Mouse (Mus musculus): ENCODE measurements around the gene Lhfpl2. TPM values are rescaled to one million over a fixed set of nuclear protein-coding genes. Genes with fewer than 3 reads are reported as not detected.

Lhfpl2 gene
- polyA plus RNA-seq, 1 experiment from 2014 or later: 24.7 TPM

DNA sequence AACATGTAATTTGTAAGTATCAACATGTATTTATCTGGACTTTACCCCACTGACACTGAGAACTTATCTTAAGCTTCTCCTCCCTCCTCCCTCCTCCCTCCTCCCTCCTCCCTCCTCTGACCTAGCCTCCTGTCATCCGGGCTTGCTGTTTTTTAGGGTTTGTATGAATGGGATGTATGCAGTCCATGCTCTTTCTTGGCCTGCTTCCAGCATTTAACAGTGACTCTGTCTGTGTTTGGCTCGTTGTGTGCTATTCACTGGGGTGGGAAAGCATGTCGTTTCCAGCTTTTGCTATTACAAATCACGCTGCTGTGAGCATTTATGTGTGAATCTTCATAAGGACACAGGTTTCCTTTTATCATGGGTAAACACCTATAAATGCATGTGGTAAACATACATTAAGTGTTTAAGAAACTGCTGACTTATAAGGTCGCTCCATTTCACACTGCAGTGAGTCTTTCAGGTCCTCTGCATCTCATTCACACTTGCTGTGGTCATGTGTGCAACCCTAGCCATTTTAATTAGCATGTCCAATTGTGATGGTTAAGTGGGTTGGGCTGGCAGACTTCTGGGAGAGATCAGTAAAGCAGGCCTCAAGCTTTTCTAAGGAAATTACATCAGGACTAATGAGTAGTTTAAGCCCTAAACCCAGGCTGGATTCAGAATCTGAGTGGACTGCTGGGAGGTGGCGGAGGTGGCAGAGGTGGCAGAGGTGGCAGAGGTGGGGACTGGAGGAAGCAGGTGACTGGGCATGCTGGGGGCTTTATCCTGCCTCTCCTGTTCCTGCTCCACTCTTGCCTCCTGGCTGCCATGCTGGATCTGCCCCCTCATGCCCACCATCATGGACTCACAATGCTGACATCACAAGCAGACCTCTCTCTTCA is 153.9 kb downstream of the Lhfpl2 start:
- ATAC-seq (replicated peaks; ENCODE audit: low FRiP score): peak; percentile 85
- H3K27ac ChIP-seq (ENCODE audit: low read depth, low read length): peak overlapping the region; percentile 43; the same call in 1 of the 2 replicates
- WGBS: 47% methylated on average over 6 of the region's 6 CpGs

DNA sequence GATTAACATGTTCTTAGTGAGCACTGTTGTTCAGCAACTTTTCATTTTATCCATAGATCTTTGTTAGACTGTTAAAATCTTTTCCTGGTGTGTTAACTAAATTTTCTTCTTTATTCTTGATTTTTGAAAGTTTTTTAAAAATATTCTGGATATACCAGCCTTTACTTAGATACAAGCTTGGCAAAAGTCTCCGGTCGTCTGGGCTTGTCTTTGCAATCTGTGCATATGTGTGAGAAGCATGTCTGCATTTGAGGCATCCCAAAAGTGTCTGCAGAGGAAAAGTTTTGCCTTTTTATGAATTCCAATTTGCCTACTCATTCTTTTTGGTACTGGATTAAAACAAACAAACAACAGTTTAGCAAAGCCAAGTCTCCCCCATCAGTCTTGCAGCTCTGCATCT is 154.6 kb downstream of the Lhfpl2 start:
- ATAC-seq (replicated peaks; ENCODE audit: low FRiP score): no peak

More for the DNA sequence above, 153.9 kb downstream of the Lhfpl2 start:
- Histone ChIP-seq H3K4me1 (replicated peaks; ENCODE audit: control insufficient read depth, insufficient read depth, low read length) (no peaks in the 10 kb centered on the region), H3K36me3 (ENCODE audit: control insufficient read depth, insufficient read depth, low read length) (no peaks in the 10 kb centered on the region; the same call in 1 of the 2 replicates), H3K9ac (ENCODE audit: low read length) (no peak overlapping the region), H3K4me3 (ENCODE audit: low read depth, low read length) (no peak overlapping the region), H3K27me3 (ENCODE audit: control insufficient read depth, insufficient read depth, low read length) (no peaks in the 10 kb centered on the region), H3K9me3 (ENCODE audit: control insufficient read depth, low read length) (no peaks in the 10 kb centered on the region; the same call in 1 of the 2 replicates), H3K4me2 (ENCODE audit: low read depth, low read length, severe bottlenecking) (no peak overlapping the region)
- no peak for DNase-seq (ENCODE audit: low spot score)

DNA sequence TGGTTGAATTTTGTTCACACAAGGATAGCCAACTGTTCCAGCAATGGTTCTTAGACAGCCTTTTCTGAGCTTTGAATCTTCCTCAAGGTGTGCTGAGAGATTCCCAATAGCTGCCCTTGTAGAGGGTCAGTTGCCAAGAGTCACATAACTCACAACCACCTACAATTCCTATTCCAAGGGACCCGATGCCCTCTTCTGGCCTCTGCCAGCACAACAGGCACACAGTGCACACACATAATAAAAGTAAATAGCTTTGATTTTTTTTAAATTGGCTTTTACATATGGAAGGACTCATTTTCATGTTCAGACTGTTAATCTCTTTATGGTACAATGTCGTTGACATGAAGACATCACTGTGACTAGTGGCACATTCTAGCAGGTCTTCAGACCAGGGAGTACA is 155.1 kb downstream of the Lhfpl2 start:
- H3K27ac ChIP-seq (ENCODE audit: low read depth, low read length): no peak overlapping the region
- no peak overlapping the region for H3K4me2 ChIP-seq (ENCODE audit: low read depth, low read length, severe bottlenecking)
- H3K4me1 ChIP-seq (replicated peaks; ENCODE audit: control insufficient read depth, insufficient read depth, low read length): no peaks in the 10 kb centered on the region
- H3K4me3 ChIP-seq (ENCODE audit: low read depth, low read length): no peak overlapping the region
- WGBS: 83% methylated on average over 2 of the region's 2 CpGs
- H3K9me3 ChIP-seq (ENCODE audit: control insufficient read depth, low read length): no peaks in the 10 kb centered on the region; the same call in 1 of the 2 replicates
- H3K36me3 ChIP-seq (ENCODE audit: control insufficient read depth, insufficient read depth, low read length): no peaks in the 10 kb centered on the region; the same call in 1 of the 2 replicates
- no peak overlapping the region for H3K9ac ChIP-seq (ENCODE audit: low read length)
- ATAC-seq (replicated peaks; ENCODE audit: low FRiP score) (no peak), DNase-seq (ENCODE audit: low spot score) (no peak)
- no peaks in the 10 kb centered on the region for H3K27me3 ChIP-seq (ENCODE audit: control insufficient read depth, insufficient read depth, low read length)

More for the DNA sequence above, 154.6 kb downstream of the Lhfpl2 start:
- H3K4me1 ChIP-seq (replicated peaks; ENCODE audit: control insufficient read depth, insufficient read depth, low read length): no peaks in the 10 kb centered on the region
- WGBS: 95% methylated on average over 2 of the region's 2 CpGs
- DNase-seq (ENCODE audit: low spot score): no peak
- H3K4me3 ChIP-seq (ENCODE audit: low read depth, low read length): no peak overlapping the region
- H3K27me3 ChIP-seq (ENCODE audit: control insufficient read depth, insufficient read depth, low read length): no peaks in the 10 kb centered on the region
- no peak overlapping the region for H3K4me2 ChIP-seq (ENCODE audit: low read depth, low read length, severe bottlenecking)
- no peaks in the 10 kb centered on the region; the same call in 1 of the 2 replicates for H3K9me3 ChIP-seq (ENCODE audit: control insufficient read depth, low read length)
- no peaks in the 10 kb centered on the region; the same call in 1 of the 2 replicates for H3K36me3 ChIP-seq (ENCODE audit: control insufficient read depth, insufficient read depth, low read length)
- H3K27ac ChIP-seq (ENCODE audit: low read depth, low read length): peak overlapping the region; percentile 43; the same call in 1 of the 2 replicates
- no peak overlapping the region for H3K9ac ChIP-seq (ENCODE audit: low read length)

DNA sequence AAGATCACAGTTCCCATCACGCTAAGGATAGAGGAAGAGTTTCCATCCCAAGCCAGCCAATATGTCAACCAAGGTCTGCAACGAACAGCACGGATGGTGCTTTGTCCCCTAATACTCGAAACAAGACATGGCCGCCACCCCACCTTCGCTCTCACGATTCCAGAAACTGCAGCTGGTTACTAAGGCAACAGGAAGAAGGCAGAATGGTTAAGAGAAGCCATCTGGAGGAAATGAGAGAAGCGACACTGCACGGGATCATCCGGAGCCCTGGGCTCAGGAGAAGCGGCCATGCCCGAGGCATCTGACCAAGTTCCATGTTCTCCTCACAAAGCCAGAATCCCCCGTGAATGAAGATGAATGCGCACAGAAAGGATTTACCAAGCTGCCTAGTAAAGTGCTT is 166.0 kb downstream of the Lhfpl2 start:
- ATAC-seq (replicated peaks; ENCODE audit: low FRiP score): no peak
- Histone ChIP-seq H3K4me1 (replicated peaks; ENCODE audit: control insufficient read depth, insufficient read depth, low read length) (no peaks in the 10 kb centered on the region), H3K4me2 (ENCODE audit: low read depth, low read length, severe bottlenecking) (no peak overlapping the region), H3K4me3 (ENCODE audit: low read depth, low read length) (no peak overlapping the region), H3K36me3 (ENCODE audit: control insufficient read depth, insufficient read depth, low read length) (no peaks in the 10 kb centered on the region), H3K27ac (ENCODE audit: low read depth, low read length) (no peak overlapping the region), H3K9ac (ENCODE audit: low read length) (no peak overlapping the region), H3K27me3 (ENCODE audit: control insufficient read depth, insufficient read depth, low read length) (no peaks in the 10 kb centered on the region), H3K9me3 (ENCODE audit: control insufficient read depth, low read length) (no peaks in the 10 kb centered on the region)
- WGBS: 87% methylated on average over 14 of the region's 14 CpGs
- no peak for DNase-seq (ENCODE audit: low spot score)

DNA sequence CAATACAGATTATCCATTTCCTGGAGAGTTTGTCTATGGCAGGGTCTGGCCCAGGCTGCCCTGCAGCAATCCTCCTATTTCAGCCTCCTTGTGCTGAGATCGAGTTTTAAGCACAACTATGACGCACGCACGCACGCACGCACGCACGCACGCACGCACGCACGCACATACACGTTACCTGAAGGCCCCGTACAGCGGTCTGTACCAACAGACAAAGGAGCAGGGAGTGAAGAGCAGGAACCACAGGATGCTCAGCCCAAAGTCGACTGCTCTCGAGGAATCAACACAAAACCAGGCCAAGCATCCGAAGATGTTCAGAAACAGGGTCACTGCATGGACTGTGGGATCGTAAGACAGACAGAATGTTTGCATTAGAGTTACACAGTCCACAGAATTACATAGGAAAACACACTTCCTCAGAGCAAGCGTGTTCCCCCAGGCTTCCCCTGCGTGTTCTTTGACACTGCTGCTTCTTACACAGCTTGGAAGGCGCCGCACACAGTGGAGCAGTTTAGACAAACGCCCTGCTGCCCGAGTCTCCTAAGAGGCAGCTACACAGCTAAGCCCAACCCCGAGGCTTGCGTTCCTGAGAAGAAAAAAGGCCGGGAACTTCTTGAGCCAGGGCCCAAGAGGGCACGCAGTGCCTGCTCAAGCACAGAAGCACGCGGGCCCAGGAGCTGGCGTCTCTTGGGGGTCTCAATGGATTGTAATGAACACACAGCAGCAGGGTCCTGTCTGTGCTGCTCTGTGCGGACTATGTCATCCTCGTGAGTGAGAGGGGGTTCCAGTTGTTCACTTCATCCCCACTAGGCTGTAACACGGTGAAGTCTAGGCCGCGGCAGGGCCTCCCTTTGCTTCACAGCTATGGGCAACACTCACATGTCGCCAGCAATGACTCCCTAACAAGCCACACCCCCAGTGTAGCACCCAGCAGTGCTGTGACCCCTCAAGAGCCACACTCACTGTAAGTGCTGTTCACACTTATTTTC is 167.4 kb downstream of the Lhfpl2 start:
- no peak overlapping the region for H3K4me2 ChIP-seq (ENCODE audit: low read depth, low read length, severe bottlenecking)
- H3K4me1 ChIP-seq (replicated peaks; ENCODE audit: control insufficient read depth, insufficient read depth, low read length): no peaks in the 10 kb centered on the region
- no peaks in the 10 kb centered on the region for H3K9me3 ChIP-seq (ENCODE audit: control insufficient read depth, low read length)
- no peak for DNase-seq (ENCODE audit: low spot score)
- no peaks in the 10 kb centered on the region for H3K27me3 ChIP-seq (ENCODE audit: control insufficient read depth, insufficient read depth, low read length)
- no peak overlapping the region for H3K27ac ChIP-seq (ENCODE audit: low read depth, low read length)
- 95% methylated on average over 38 of the region's 38 CpGs for WGBS
- H3K9ac ChIP-seq (ENCODE audit: low read length): no peak overlapping the region
- no peaks in the 10 kb centered on the region for H3K36me3 ChIP-seq (ENCODE audit: control insufficient read depth, insufficient read depth, low read length)
- no peak overlapping the region for H3K4me3 ChIP-seq (ENCODE audit: low read depth, low read length)
- no peak for ATAC-seq (replicated peaks; ENCODE audit: low FRiP score)

DNA sequence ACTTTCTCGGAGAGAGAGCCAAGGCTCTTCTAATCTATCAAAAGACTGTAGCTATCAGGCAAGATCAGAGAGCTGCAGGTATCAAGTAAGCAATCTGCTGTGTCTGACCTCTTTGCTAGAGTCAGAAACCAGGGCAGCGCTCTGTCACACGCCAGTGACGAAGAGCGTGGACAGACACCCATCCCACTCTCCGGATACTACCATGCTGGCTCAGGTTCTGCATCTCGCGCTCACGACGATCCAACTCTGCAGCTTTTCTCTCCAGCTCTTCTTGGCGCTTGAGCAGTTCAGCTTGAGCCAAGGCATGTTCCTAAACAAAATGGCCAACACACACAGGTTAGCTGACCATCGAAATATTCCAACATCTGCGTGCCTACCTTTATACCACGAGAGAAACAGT is 174.3 kb downstream of the Lhfpl2 start:
- no peak overlapping the region for H3K9ac ChIP-seq (ENCODE audit: low read length)
- WGBS: 92% methylated on average over 14 of the region's 14 CpGs
- no peaks in the 10 kb centered on the region for H3K27me3 ChIP-seq (ENCODE audit: control insufficient read depth, insufficient read depth, low read length)
- no peak for DNase-seq (ENCODE audit: low spot score)
- ATAC-seq (replicated peaks; ENCODE audit: low FRiP score): no peak
- H3K9me3 ChIP-seq (ENCODE audit: control insufficient read depth, low read length): no peaks in the 10 kb centered on the region
- no peak overlapping the region for H3K4me3 ChIP-seq (ENCODE audit: low read depth, low read length)
- H3K27ac ChIP-seq (ENCODE audit: low read depth, low read length): no peak overlapping the region
- H3K4me1 ChIP-seq (replicated peaks; ENCODE audit: control insufficient read depth, insufficient read depth, low read length): no peaks in the 10 kb centered on the region
- H3K4me2 ChIP-seq (ENCODE audit: low read depth, low read length, severe bottlenecking): no peak overlapping the region
- H3K36me3 ChIP-seq (ENCODE audit: control insufficient read depth, insufficient read depth, low read length): no peaks in the 10 kb centered on the region

DNA sequence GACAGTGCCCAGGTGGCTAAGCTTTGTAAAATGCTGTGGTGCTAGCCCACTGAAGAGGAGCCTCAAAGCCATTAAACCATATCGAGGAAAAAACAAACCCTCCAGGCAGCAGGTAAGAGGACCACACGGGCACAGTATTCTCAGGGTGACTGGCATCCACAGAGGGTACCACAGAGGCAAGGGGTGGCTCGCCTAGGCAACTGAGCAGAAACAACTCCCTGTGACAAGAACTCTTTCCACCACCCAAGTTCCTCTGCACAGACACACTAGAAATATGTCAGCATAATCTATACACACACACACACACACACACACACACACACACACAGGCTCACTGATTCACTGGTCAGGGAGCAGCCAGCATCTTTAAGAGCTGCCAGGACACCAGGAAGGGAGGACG is 181.9 kb downstream of the Lhfpl2 start:
- no peaks in the 10 kb centered on the region for H3K36me3 ChIP-seq (ENCODE audit: control insufficient read depth, insufficient read depth, low read length)
- ATAC-seq (replicated peaks; ENCODE audit: low FRiP score): no peak
- H3K4me2 ChIP-seq (ENCODE audit: low read depth, low read length, severe bottlenecking): no peak overlapping the region
- no peaks in the 10 kb centered on the region for H3K9me3 ChIP-seq (ENCODE audit: control insufficient read depth, low read length)
- no peak overlapping the region for H3K27ac ChIP-seq (ENCODE audit: low read depth, low read length)
- DNase-seq (ENCODE audit: low spot score): no peak
- no peaks in the 10 kb centered on the region; the same call in 1 of the 2 replicates for H3K4me1 ChIP-seq (replicated peaks; ENCODE audit: control insufficient read depth, insufficient read depth, low read length)
- H3K27me3 ChIP-seq (ENCODE audit: control insufficient read depth, insufficient read depth, low read length): no peaks in the 10 kb centered on the region
- no peak overlapping the region for H3K9ac ChIP-seq (ENCODE audit: low read length)
- WGBS: 52% methylated on average over 4 of the region's 4 CpGs
- no peak overlapping the region for H3K4me3 ChIP-seq (ENCODE audit: low read depth, low read length)

DNA sequence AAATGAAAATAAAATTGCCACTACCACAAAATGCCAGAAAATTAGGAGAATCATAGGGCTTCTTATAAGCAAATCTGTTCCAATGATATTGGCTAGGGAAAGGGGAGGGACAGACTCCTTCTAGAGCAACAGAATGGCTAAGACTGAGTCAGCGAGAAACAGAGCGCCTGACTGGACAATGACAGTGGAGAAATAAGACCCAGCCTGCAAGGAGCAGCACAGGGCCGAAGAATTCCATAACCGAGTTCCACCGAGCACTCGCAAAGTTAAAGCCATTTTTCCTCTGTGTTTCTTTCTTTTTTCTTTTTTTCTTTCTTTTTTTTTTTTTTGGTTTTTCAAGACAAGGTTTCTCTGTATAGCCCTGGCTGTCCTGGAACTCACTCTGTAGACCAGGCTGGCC is 182.5 kb downstream of the Lhfpl2 start:
- Histone ChIP-seq H3K4me1 (replicated peaks; ENCODE audit: control insufficient read depth, insufficient read depth, low read length) (no peaks in the 10 kb centered on the region; the same call in 1 of the 2 replicates), H3K27me3 (ENCODE audit: control insufficient read depth, insufficient read depth, low read length) (no peaks in the 10 kb centered on the region), H3K9me3 (ENCODE audit: control insufficient read depth, low read length) (no peaks in the 10 kb centered on the region), H3K4me2 (ENCODE audit: low read depth, low read length, severe bottlenecking) (no peak overlapping the region), H3K36me3 (ENCODE audit: control insufficient read depth, insufficient read depth, low read length) (no peaks in the 10 kb centered on the region), H3K27ac (ENCODE audit: low read depth, low read length) (no peak overlapping the region), H3K9ac (ENCODE audit: low read length) (no peak overlapping the region), H3K4me3 (ENCODE audit: low read depth, low read length) (no peak overlapping the region)
- no peak for DNase-seq (ENCODE audit: low spot score)
- WGBS: 86% methylated on average over 6 of the region's 6 CpGs
- no peak for ATAC-seq (replicated peaks; ENCODE audit: low FRiP score)

Measured in forebrain, embryonic 11.5 days (tissue).